Mouse (Mus musculus) forebrain, embryonic 11.5 days (tissue): Measurements from ENCODE around the gene Nr4a3. TPM values are rescaled to one million over a fixed set of nuclear protein-coding genes. Genes with fewer than 3 reads are reported as not detected.
A peak's percentile ranks its signal among the peaks of the same experiment; 100 is the strongest.

ENCODE experiments used
- ATAC-seq: fragments of 200-750 bp; cut with Nextera tagmentation; replicated peaks from 2 replicates; pipeline ENCODE4 v1.8.0; 2017; ENCODE audit warnings: moderate TSS enrichment; ENCODE audit not compliant: low FRiP score
- DNase-seq: peaks from one replicate; pipeline ENCODE4 v3.0.0-alpha.2; 2017; ENCODE audit warnings: low spot score
- H3K27ac ChIP-seq: fragments of 300-500 bp; sonication (generic); 2 replicates; pipeline ENCODE4 v1.5.1; 2014; ENCODE audit warnings: low read depth, low read length
- H3K27me3 ChIP-seq: fragments of 300-500 bp; sonication (generic); 2 replicates; pipeline ENCODE4 v1.6.1; 2014; ENCODE audit warnings: mild to moderate bottlenecking, low read length, mixed read lengths; ENCODE audit not compliant: control insufficient read depth, insufficient read depth
- H3K36me3 ChIP-seq: fragments of 300-500 bp; sonication (generic); 2 replicates; pipeline ENCODE4 v1.6.1; 2014; ENCODE audit warnings: mild to moderate bottlenecking, low read length, moderate library complexity, mixed read lengths; ENCODE audit not compliant: control insufficient read depth, insufficient read depth
- H3K4me1 ChIP-seq: fragments of 300-500 bp; sonication (generic); replicated peaks from 2 replicates; pipeline ENCODE4 v1.6.1; 2014; ENCODE audit warnings: low read length, mixed read lengths; ENCODE audit not compliant: control insufficient read depth, insufficient read depth
- H3K4me2 ChIP-seq: fragments of 300-500 bp; sonication (generic); 2 replicates; pipeline ENCODE4 v1.6.1; 2014; ENCODE audit warnings: low read depth, mild to moderate bottlenecking, low read length, moderate library complexity, mixed read lengths; ENCODE audit not compliant: severe bottlenecking
- H3K4me3 ChIP-seq: fragments of 300-500 bp; sonication (generic); 2 replicates; pipeline ENCODE4 v1.5.1; 2014; ENCODE audit warnings: low read depth, low read length
- H3K9ac ChIP-seq: fragments of 300-500 bp; sonication (generic); 2 replicates; pipeline ENCODE4 v1.6.1; 2014; ENCODE audit warnings: low read length
- H3K9me3 ChIP-seq: fragments of 300-500 bp; sonication (generic); 2 replicates; pipeline ENCODE4 v1.6.1; 2016; ENCODE audit warnings: low read length, mixed read lengths; ENCODE audit not compliant: control insufficient read depth
- WGBS: fragments of 180-500 bp; shearing (Covaris S2); extraction: QIAGEN DNeasy Blood & Tissue Kit; methylation state at CpG from one replicate; pipeline ENCODE4 v1.1.7; 2014; 5-methylcytosine and 5-hydroxymethylcytosine counted together
- polyA plus RNA-seq: library from polyadenylated mRNA; unstranded; fragments of >200 nt; fragmentation: Nextera tagmentation; extraction: Ambion mirVana; gene quantifications from 2 replicates; pipeline ENCODE4 v1.2.1, GENCODE M21; 2014

Gene Nr4a3
- polyA plus RNA-seq, 1 experiment from 2014 or later = 0.71 TPM

DNA sequence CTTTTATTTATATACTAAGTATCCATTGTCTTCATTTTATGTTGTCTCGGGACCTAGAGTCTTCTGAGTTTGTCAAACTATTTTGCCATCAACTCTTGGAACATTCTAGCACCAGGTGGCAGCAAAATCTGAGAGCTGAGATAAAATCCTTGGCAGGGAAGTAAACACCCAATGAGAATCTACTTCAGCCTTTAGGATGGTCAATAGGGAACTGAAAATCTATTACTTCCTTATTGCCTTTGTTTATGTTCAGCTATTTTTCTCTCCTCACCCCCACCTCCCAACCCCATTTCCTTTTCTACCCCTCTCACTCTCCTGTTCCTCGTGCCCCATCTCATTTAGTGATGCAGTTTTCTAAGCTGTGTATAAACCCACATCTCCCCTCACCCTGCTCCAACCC, 63.6 kb downstream of the Nr4a3 start:
- DNase-seq = no peak
- no peak overlapping the region for H3K9ac ChIP-seq
- no peaks in the 10 kb centered on the region for H3K9me3 ChIP-seq
- no peaks in the 10 kb centered on the region for H3K36me3 ChIP-seq
- no peak overlapping the region for H3K4me2 ChIP-seq
- ATAC-seq = no peak
- 85% methylated on average over 2 of the region's 2 CpGs for WGBS
- no peak overlapping the region for H3K4me3 ChIP-seq
- no peaks in the 10 kb centered on the region for H3K4me1 ChIP-seq
- H3K27me3 ChIP-seq = no peaks in the 10 kb centered on the region
- H3K27ac ChIP-seq = no peak overlapping the region

GRCm38 (mm10) chr4:48110331-48110730, 65.4 kb downstream of the Nr4a3 start:
- Histone ChIP-seq H3K4me2 (no peak overlapping the region), H3K36me3 (no peaks in the 10 kb centered on the region), H3K9ac (no peak overlapping the region), H3K4me3 (no peak overlapping the region), H3K27ac (no peak overlapping the region), H3K4me1 (no peaks in the 10 kb centered on the region), H3K9me3 (no peaks in the 10 kb centered on the region), H3K27me3 (no peaks in the 10 kb centered on the region)
- DNase-seq (no peak), ATAC-seq (no peak)
- WGBS = 83% methylated on average over 3 of the region's 3 CpGs

DNA sequence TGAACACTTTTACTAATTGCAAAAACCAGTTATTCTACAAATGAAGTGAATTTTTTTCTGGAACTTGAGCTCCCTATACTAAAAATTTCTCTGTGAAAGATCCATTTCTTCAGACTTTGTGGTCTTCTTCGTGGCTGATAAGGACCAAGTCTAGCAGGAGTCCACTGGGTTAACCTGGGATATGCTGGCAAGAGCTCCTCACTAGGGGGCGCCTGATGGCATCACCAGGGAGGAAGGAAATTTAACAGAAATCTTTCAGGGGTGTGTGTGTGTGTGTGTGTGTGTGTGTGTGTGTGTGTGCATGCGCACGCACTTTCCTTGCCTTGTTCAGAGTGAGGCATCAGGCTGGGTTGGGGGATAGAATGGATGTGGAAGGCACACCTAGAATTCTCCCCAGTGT, 71.2 kb downstream of the Nr4a3 start:
- no peaks in the 10 kb centered on the region for H3K4me1 ChIP-seq
- no peak for ATAC-seq
- no peaks in the 10 kb centered on the region for H3K9me3 ChIP-seq
- WGBS = 70% methylated on average over 4 of the region's 4 CpGs
- H3K27me3 ChIP-seq = no peaks in the 10 kb centered on the region
- DNase-seq = no peak
- H3K27ac ChIP-seq = no peak overlapping the region
- H3K9ac ChIP-seq = no peak overlapping the region
- no peak overlapping the region for H3K4me2 ChIP-seq
- no peaks in the 10 kb centered on the region for H3K36me3 ChIP-seq
- no peak overlapping the region for H3K4me3 ChIP-seq

GRCm38 (mm10) chr4:48124416-48124772, 79.4 kb downstream of the Nr4a3 start:
- peak overlapping the region; percentile 63 for H3K4me3 ChIP-seq
- H3K36me3 ChIP-seq = no peaks in the 10 kb centered on the region
- peak overlapping the region; percentile 97 for H3K4me2 ChIP-seq
- no peak for DNase-seq
- H3K4me1 ChIP-seq = 0 out of 2 replicates have a peak, but pooled peaks cover 2% of the 10 kb centered on the region
- peak overlapping the region; percentile 84; the same call in 1 of the 2 replicates for H3K9ac ChIP-seq
- ATAC-seq = peak; percentile 87
- WGBS = 4% methylated on average over 9 of the region's 9 CpGs
- H3K9me3 ChIP-seq = no peaks in the 10 kb centered on the region
- no peak overlapping the region for H3K27ac ChIP-seq
- no peaks in the 10 kb centered on the region for H3K27me3 ChIP-seq

DNA sequence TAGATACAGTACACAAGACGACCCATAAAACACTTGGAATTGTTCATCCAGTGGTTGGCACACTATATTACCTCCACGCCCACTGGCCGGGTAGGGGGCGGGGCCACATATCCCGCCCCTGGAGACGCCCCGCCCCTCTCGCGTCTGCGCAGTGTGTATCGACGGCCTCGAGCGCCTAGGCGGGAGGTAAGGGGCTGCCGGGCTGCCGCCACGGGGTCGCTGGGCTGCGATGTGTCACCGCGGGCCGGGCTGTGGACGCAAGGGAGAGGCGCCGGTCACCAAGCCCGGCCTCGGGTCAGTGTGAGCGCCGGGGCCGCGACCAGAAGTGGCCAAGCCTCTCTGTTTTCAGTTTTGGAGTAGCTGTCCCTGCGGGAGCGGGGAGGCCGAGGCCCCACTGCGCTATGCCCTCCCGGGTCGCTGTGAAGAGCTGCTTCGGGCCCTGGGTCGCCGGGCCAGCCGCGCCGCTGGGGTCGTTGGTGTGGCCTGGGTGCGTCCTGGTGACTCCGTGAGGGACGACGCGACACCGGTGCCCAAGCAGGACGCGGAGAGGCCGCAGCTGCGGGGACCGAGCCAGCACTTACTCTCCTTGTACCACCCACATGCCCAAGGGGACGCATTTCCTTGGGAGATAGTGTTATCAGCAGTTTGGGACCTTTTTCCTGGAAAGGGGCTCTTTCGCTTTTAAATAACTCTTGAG, 80.0 kb downstream of the Nr4a3 start, which contains the start of gene Stx17:
Gene Stx17 (plus strand): TSS at position 143 of the 697 bp plus-strand sequence.
- Histone ChIP-seq H3K36me3 (no peaks in the 10 kb centered on the region), H3K4me1 (0 out of 2 replicates have a peak, but pooled peaks cover 2% of the 10 kb centered on the region), H3K9ac (peak within 1 kb of the TSS; percentile 84), H3K4me2 (peak within 1 kb of the TSS; percentile 97), H3K27me3 (no peaks in the 10 kb centered on the region), H3K27ac (no peak within 1 kb of the TSS), H3K4me3 (peak within 1 kb of the TSS; percentile 63), H3K9me3 (no peaks in the 10 kb centered on the region)
- peak; percentile 100 for ATAC-seq
- peak; percentile 93 for DNase-seq
- WGBS = 1% methylated on average over 54 of the region's 58 CpGs

DNA sequence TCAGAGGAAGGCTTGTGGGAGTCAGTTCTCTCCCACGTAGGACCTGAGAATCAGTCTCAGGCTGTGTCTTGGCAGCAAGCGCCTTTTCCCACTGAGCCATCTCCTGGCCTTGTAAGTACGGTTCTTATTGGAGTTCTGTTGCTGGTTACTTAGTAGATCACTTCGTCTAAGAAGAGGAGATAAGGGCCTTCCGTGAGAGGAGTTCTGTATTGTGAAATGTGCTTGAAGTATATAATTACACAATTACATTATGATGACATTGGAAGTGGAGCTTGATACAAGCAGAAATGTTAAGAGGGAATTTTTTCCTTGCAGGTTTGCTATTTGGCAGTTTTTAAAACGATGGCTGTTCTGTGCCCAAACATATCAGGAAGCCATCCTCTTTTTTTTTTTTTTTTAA, 85.4 kb downstream of the Nr4a3 start:
- Histone ChIP-seq H3K27me3 (no peaks in the 10 kb centered on the region), H3K4me3 (no peak overlapping the region), H3K9me3 (no peaks in the 10 kb centered on the region), H3K4me2 (no peak overlapping the region), H3K27ac (no peak overlapping the region), H3K4me1 (no peaks in the 10 kb centered on the region), H3K36me3 (no peaks in the 10 kb centered on the region), H3K9ac (no peak overlapping the region)
- ATAC-seq = no peak
- no peak for DNase-seq
- WGBS = 86% methylated on average over 6 of the region's 6 CpGs

DNA sequence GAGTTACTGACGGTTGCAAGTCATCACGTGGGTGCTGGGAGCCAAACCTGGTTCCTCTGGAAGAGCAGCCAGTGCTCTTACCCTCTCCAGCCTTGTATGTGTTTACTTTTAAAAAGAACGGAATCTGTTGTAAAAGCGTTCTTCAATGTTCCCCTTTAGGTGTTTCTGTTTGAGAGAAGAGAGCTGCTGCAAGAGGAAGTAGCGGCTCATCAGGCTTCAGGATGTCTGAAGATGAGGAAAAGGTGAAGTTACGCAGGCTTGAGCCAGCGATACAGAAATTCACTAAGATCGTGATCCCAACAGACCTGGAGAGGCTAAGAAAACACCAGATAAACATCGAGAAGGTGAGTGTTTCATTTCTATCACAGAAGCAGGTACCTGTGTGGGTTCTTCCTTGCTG, 86.7 kb downstream of the Nr4a3 start:
- H3K9me3 ChIP-seq = no peaks in the 10 kb centered on the region
- no peak for DNase-seq
- 92% methylated on average over 9 of the region's 9 CpGs for WGBS
- H3K36me3 ChIP-seq = no peaks in the 10 kb centered on the region
- no peaks in the 10 kb centered on the region for H3K27me3 ChIP-seq
- H3K27ac ChIP-seq = no peak overlapping the region
- H3K4me2 ChIP-seq = no peak overlapping the region
- no peak overlapping the region for H3K9ac ChIP-seq
- H3K4me3 ChIP-seq = no peak overlapping the region
- no peak for ATAC-seq
- H3K4me1 ChIP-seq = no peaks in the 10 kb centered on the region

DNA sequence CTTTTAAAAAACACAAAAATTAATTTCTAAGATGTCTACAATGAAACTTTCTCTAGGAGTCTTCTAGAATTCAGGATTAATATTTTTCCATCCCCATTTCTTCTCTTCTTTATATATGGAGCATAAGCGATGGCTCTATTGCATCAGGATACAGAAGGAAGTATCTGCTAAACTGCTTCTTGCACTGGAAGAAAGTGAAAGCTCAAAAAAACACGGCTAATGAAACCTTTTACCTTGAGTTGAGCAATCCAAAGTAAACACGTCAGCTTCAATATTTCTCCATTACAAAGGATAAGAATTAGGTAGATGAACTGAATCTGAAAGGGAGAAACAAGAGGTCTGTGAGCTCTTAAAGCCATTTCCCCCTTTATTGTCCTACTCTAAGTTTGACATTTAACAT, 87.8 kb downstream of the Nr4a3 start:
- no peak overlapping the region for H3K4me3 ChIP-seq
- no peak for ATAC-seq
- WGBS = 91% methylated on average over 3 of the region's 3 CpGs

More for the DNA sequence above, 87.8 kb downstream of the Nr4a3 start:
- H3K4me2 ChIP-seq = no peak overlapping the region
- no peaks in the 10 kb centered on the region for H3K27me3 ChIP-seq
- no peak overlapping the region for H3K9ac ChIP-seq
- H3K27ac ChIP-seq = no peak overlapping the region
- H3K9me3 ChIP-seq = no peaks in the 10 kb centered on the region
- DNase-seq = no peak
- no peaks in the 10 kb centered on the region for H3K4me1 ChIP-seq
- no peaks in the 10 kb centered on the region for H3K36me3 ChIP-seq
